Mouse (Mus musculus): ENCODE measurements around the gene Hoxd8. TPM values are rescaled to one million over a fixed set of nuclear protein-coding genes. Genes with fewer than 3 reads are reported as not detected.

The Hoxd8 gene
- polyA plus RNA-seq, 1 experiment, result 1.4 TPM

- H3K4me3 ChIP-seq (replicated peaks; ENCODE audit: control insufficient read depth, low read depth, low read length), result no peak overlapping the region
- TF ChIP-seq POLR2A (IDR thresholded peaks at IDR 0.05; ENCODE audit: borderline replicate concordance, control insufficient read depth, low read depth, low read length) (no peak), CTCF (IDR thresholded peaks at IDR 0.05; ENCODE audit: control insufficient read depth, insufficient read depth, low read length) (no peak)
These were observed 41.3 kb downstream of the Hoxd8 start for GRCm38 (mm10) chr2:74745540-74746297.

DNA sequence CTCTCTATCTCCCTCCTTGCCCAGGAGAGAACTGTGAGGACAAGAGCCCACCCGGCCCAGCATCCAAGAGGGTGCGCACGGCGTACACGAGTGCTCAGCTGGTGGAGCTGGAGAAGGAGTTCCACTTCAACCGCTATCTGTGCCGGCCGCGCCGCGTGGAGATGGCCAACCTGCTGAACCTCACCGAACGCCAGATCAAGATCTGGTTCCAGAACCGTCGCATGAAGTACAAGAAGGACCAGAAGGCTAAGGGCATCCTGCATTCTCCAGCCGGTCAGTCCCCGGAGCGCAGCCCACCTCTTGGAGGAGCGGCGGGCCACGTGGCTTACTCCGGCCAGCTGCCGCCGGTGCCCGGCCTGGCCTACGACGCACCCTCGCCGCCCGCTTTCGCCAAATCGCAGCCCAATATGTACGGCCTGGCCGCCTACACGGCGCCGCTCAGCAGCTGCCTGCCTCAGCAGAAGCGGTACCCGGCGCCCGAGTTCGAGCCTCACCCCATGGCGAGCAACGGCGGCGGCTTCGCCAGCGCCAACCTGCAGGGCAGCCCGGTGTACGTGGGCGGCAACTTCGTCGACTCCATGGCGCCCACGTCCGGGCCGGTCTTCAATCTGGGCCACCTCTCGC is 42.0 kb downstream of the Hoxd8 start:
- Histone ChIP-seq H3K4me1 (ENCODE audit: control insufficient read depth, insufficient read depth, low read length) (no peaks in the 10 kb centered on the region), H3K4me3 (replicated peaks; ENCODE audit: control insufficient read depth, low read depth, low read length) (no peak overlapping the region), H3K27ac (ENCODE audit: control insufficient read depth, insufficient read depth, low read depth, low read length, poor library complexity) (no peak overlapping the region)
- TF ChIP-seq POLR2A (IDR thresholded peaks at IDR 0.05; ENCODE audit: borderline replicate concordance, control insufficient read depth, low read depth, low read length) (no peak), CTCF (IDR thresholded peaks at IDR 0.05; ENCODE audit: control insufficient read depth, insufficient read depth, low read length) (no peak)
- WGBS, result 7% methylated on average over 58 of the region's 58 CpGs

More at GRCm38 (mm10) chr2:74745540-74746297, 41.3 kb downstream of the Hoxd8 start:
- H3K27ac ChIP-seq (ENCODE audit: control insufficient read depth, insufficient read depth, low read depth, low read length, poor library complexity), result no peak overlapping the region
- 24% methylated on average over 6 of the region's 6 CpGs for WGBS
- no peaks in the 10 kb centered on the region for H3K4me1 ChIP-seq (ENCODE audit: control insufficient read depth, insufficient read depth, low read length)

GRCm38 (mm10) chr2:74747006-74747405 is 42.6 kb downstream of the Hoxd8 start:
- Histone ChIP-seq H3K4me1 (ENCODE audit: control insufficient read depth, insufficient read depth, low read length) (no peaks in the 10 kb centered on the region), H3K27ac (ENCODE audit: control insufficient read depth, insufficient read depth, low read depth, low read length, poor library complexity) (no peak overlapping the region), H3K4me3 (replicated peaks; ENCODE audit: control insufficient read depth, low read depth, low read length) (no peak overlapping the region)
- TF ChIP-seq CTCF (IDR thresholded peaks at IDR 0.05; ENCODE audit: control insufficient read depth, insufficient read depth, low read length) (no peak), POLR2A (IDR thresholded peaks at IDR 0.05; ENCODE audit: borderline replicate concordance, control insufficient read depth, low read depth, low read length) (no peak)
- WGBS, result 10% methylated on average over 24 of the region's 24 CpGs

DNA sequence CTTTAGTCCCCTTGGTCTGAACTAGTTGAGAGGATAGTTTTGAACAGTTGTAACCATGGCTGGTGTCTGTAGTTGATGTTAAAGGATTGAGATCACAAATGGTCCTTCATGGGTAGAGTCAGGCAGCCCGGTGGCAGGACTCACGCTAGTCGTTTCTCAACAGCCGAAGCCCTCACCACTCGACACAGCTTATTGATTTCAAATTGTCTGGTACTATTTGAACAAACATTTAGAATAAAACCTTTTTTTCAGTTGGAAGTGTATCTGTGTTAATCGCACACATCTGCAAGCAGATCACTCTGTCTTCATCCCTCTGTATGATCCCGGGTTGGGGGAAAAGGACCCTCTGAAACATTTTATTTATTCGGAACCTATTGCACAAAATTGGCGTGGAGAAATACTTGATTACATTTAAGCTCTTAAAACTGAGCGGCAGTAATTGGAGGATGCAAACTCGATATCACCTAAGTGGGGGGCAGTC is 43.3 kb downstream of the Hoxd8 start:
- no peak overlapping the region for H3K4me3 ChIP-seq (replicated peaks; ENCODE audit: control insufficient read depth, low read depth, low read length)
- no peak overlapping the region for H3K27ac ChIP-seq (ENCODE audit: control insufficient read depth, insufficient read depth, low read depth, low read length, poor library complexity)
- no peaks in the 10 kb centered on the region for H3K4me1 ChIP-seq (ENCODE audit: control insufficient read depth, insufficient read depth, low read length)
- WGBS, result 35% methylated on average over 11 of the region's 11 CpGs
- TF ChIP-seq CTCF (IDR thresholded peaks at IDR 0.05; ENCODE audit: control insufficient read depth, insufficient read depth, low read length) (no peak), POLR2A (IDR thresholded peaks at IDR 0.05; ENCODE audit: borderline replicate concordance, control insufficient read depth, low read depth, low read length) (no peak)

- Histone ChIP-seq H3K4me3 (replicated peaks; ENCODE audit: control insufficient read depth, low read depth, low read length) (no peak overlapping the region), H3K4me1 (ENCODE audit: control insufficient read depth, insufficient read depth, low read length) (no peaks in the 10 kb centered on the region), H3K27ac (ENCODE audit: control insufficient read depth, insufficient read depth, low read depth, low read length, poor library complexity) (no peak overlapping the region)
- TF ChIP-seq POLR2A (IDR thresholded peaks at IDR 0.05; ENCODE audit: borderline replicate concordance, control insufficient read depth, low read depth, low read length), result no peak
- no peak for TF ChIP-seq CTCF (IDR thresholded peaks at IDR 0.05; ENCODE audit: control insufficient read depth, insufficient read depth, low read length)
- WGBS, result 25% methylated on average over 9 of the region's 9 CpGs
These were observed 44.1 kb downstream of the Hoxd8 start for GRCm38 (mm10) chr2:74748436-74748995.

GRCm38 (mm10) chr2:74749337-74750121 is 45.1 kb downstream of the Hoxd8 start:
- 3% methylated on average over 47 of the region's 47 CpGs for WGBS
- Histone ChIP-seq H3K4me3 (replicated peaks; ENCODE audit: control insufficient read depth, low read depth, low read length) (no peak overlapping the region), H3K27ac (ENCODE audit: control insufficient read depth, insufficient read depth, low read depth, low read length, poor library complexity) (no peak overlapping the region), H3K4me1 (ENCODE audit: control insufficient read depth, insufficient read depth, low read length) (no peaks in the 10 kb centered on the region)
- no peak for TF ChIP-seq POLR2A (IDR thresholded peaks at IDR 0.05; ENCODE audit: borderline replicate concordance, control insufficient read depth, low read depth, low read length)
- TF ChIP-seq CTCF (IDR thresholded peaks at IDR 0.05; ENCODE audit: control insufficient read depth, insufficient read depth, low read length), result no peak

DNA sequence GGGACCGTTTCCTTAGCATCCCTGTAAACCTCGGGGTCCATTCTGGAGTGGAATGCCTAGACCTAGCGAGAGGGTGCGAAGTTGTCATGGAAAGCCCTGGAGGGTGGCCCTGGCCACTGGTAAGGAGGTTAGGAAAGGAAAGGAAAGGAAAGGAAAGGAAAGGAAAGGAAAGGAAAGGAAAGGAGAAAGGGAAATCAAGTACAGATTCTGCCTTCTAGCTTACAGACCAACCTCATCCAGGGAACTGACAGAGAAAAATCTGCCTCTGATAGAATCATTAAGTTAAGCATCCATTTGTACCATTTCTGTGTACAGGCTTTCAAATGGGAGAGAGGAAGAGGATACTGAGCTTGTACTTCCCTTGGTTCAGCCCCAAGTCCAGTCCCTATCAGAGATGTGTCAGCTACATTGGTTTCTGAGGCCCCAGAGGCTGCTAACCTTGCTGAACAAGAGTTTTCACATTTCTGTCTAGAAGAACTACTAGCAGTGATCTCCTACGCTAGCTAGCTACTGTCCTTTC is 46.4 kb downstream of the Hoxd8 start:
- H3K4me3 ChIP-seq (replicated peaks; ENCODE audit: control insufficient read depth, low read depth, low read length), result no peak overlapping the region
- no peak for TF ChIP-seq CTCF (IDR thresholded peaks at IDR 0.05; ENCODE audit: control insufficient read depth, insufficient read depth, low read length)
- TF ChIP-seq POLR2A (IDR thresholded peaks at IDR 0.05; ENCODE audit: borderline replicate concordance, control insufficient read depth, low read depth, low read length), result no peak
- no peaks in the 10 kb centered on the region for H3K4me1 ChIP-seq (ENCODE audit: control insufficient read depth, insufficient read depth, low read length)
- 53% methylated on average over 5 of the region's 5 CpGs for WGBS
- no peak overlapping the region for H3K27ac ChIP-seq (ENCODE audit: control insufficient read depth, insufficient read depth, low read depth, low read length, poor library complexity)

Data from bone marrow, adult 2 months (tissue).